Mouse (Mus musculus) mouse trophoblast stem cell (cell line): ENCODE measurements at regions not wholly inside any gene's neighbourhood (a gene's known extent, or its start where the extent isn't known, plus 50 kb on each side); places are given as distances from the start of the nearest gene placed in this dataset.

Source experiments
- in situ Hi-C, 2 experiments: fragments of 300-500 bp; cut with MseI, MboI; formaldehyde crosslinking; loops; 2 replicates in 1 of 2; 3 replicates in 1 of 2; pipeline ENCODE4 v1.15.1; 2025

DNA sequence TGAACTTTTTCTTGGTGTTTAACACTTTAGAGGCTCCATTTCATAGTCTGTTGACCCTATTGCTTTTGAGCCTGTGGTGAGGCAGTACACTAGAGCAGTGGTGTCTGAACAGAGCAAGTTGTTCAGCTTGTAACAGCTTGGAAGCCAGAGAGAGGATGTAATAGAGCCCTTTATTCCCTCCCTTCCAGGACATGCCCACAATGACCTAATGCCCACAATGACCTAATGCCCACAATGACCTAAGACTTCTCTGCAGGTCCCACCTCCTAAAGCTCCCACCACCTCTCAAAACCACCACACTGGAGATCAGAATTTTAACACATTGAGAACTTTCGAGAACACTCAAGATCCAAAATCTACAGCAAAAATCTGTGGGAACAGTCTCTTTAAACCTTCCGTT, 115.6 kb downstream of the S1pr1 start:
- in situ Hi-C loops, result loop anchor here in 1 of 2 experiments (5.0 kb wide), 1 partner anchor 43 kb away; no protein-coding TSS in a partner anchor

DNA sequence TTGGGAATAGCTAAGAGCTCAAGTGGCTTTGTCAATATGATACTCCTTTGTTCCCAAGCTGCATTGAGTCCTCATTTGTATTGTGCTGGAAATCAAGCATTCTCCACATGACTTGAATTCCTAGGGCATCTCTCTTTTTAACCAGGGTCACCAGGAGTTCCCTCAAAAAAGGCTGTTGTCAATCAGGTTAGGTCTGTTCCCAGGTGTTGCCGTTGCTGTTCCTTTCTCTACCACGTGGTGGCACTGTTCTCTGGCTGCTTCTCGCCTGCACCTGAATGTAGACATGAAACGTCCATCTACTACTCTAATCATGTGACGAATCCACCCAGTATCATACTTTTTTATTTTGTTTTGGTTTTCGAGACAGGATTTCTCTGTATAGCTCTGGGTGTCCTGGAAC, 118.3 kb downstream of the S1pr1 start:
- in situ Hi-C loops, result loop anchor here in 1 of 2 experiments (5.0 kb wide), 1 partner anchor 46 kb away; no protein-coding TSS in a partner anchor

DNA sequence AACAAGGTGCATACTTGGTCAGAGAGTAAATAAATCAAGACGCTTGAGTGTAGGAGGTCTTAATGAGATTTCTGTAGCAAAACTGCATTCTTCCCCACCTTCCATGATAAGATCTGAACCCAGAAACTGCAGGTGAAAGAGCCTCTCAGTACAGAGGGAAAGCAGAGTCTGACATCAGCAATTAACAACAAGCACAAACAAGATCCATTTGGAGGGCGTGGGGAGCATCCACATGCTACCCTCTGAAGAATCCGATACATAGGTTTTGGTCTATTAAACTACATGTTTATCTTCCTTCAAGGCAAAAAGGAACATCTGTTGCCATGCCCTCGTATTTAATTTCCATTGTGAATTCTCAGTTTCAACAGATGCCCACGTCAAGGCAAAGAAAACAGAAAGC, 124.2 kb downstream of the S1pr1 start:
- in situ Hi-C loops, result no loop called here

DNA sequence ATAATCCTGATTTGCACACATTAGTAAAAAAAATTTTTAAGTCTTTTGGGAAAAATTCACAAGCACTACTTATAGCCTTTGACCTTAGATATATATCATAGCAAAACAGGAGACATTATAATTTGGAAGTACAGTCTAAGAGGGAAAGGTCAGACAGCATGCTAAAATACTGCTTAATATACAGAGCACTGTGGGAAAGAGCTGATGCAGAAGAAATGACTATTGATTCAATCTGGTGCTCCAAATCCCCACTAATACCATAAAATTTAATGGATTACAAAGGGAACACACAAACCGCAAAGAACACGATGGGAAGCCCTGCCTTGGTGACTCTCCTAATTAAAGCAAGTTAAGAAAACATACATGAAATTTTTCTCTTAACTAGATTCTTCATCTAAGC, 126.3 kb downstream of the S1pr1 start:
- in situ Hi-C loops, result no loop called here

DNA sequence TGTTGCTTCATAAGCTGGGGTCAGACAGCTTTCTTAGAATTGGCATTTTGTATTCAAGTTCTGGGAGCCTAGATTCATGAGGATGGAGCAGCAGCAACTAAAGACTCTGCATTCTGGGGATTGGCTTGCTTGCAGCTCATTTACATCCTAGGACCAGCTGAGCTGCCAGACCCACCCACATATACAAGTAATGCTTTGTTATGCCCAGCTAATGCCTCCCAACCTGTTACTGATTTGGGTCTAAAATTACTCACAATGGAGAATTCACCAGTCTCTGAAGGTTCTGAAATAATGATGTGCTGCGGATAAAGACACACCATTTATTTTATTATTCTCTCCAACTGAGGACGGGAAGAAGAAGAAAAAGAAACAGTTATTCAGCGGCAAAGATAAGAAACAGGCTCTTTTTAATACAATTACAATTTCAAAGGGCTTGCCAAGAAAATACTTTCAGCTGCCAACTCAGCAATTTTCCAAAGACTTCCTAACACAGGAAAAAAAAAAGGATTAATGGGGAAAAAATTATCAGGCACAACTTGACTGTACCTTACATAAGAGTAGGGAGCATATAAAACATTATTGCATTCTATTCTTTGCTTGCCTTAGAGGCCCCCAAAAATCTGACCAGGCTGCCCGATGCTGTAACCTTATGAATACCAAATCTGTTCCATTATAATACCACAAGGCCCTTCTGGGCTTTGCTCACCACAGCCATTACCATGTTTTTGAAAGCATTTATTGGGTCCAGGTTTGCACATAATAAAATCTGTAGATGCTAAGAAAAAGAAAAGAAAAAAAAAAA, 134.5 kb downstream of the S1pr1 start:
- in situ Hi-C loops, result no loop called here

DNA sequence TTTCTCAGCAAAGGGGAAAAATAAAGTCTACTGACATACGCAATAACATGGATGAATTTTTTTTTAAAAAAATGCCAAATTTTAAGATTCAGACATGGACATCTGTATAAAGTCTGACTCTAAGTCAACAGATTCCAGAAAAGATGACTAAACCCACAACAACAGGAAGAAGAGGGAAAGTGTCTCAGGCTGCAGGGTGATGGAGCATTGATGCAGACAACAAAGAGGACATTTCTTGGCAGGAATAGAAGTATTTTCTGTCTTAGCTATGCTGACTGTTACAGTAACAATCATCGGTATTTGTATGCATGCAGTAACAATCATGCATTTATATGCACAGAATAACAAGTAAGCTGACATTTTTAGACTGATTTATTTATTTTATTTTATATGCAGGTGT, 139.5 kb downstream of the S1pr1 start:
- in situ Hi-C loops, result no loop called here

DNA sequence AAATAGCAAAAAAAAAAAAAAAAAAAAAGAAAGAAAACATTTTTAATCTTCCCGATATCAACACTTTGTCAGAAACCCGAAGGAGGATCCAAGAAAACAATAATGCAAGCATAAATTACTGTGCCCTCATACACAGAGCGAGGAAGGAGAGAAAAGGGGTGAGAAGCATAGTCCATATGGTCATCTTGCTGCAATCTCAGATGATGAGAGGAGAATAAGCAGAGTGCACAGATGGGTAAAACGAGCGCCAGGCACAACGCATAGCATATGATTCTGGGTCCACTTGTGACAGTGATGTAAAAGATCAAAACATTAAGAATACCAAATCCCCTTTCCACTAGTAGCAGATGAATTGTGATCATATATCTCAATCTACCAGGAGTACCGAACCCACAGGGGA, 152.1 kb downstream of the S1pr1 start:
- in situ Hi-C loops, result no loop called here

DNA sequence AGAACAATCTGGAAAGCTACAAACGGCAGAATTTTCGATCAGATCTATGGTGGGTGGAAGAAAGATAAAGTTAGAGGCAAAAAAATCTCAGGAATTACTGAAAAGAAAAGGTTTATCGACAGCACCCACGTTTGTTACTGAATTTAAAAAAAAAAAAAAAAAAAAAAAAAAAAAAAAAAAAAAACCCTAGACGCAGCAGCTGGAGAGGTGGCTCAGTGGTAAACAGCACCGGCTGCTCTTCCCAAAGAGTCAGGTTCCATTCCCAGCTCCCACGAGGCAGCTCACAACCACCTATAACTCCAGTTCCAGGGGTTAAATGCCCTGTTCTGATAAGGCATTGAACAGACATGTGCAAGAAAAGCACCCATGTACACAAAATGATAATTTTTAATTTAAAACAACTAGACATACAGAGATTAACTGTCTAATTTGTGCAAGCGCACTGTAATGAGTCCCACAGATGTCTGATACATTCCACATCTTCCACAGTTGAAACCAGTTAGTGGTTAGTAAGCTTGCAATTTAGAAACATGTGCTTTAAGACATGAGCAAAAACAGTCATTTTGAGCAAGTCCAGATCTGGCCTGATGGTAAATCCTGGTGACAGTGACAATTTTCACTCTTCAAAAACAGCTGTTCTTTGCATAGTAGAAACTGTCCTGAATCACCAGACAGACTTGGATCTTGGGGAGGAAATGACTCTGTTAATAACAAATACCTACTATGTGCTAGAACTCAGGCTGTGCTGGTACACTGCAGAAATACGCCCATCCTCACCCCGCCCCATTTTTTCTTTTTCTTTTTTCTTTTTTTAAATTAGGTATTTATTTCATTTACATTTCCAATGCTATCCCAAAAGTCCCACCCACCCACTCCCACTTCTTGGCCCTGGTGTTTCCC, 159.8 kb downstream of the S1pr1 start:
- in situ Hi-C loops, result no loop called here

DNA sequence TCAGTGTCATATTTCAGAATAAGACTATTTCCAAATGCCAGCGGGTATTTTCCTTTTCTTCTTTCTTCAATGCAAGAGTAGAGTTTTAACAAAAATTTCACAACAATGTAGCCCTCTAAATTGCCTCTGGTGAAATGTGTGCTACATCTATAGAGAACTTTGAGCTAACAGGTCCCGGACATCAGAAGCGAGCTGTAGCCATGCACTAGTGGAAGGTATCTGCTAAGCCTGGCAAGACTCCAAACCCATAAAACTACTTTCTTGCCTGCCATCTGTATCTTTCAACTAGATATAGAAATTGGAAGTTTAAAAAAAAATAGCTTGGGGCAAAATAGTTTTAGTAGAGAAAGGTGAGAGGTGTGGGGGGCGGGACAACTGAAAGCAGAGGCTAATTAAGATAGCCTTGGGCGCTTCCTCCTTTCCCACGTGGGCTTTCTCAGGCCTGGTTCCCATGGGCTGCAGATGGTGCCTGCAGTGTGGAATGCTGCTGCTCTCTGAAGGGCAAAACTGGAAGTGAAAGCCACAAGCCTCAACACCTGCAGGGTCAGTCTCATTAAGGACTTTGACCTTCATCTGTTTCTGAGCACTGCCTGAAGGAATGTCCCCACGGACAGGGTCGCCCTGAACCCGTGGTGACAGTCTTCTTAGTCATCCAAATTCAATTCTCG, 160.9 kb downstream of the S1pr1 start:
- in situ Hi-C loops, result no loop called here

DNA sequence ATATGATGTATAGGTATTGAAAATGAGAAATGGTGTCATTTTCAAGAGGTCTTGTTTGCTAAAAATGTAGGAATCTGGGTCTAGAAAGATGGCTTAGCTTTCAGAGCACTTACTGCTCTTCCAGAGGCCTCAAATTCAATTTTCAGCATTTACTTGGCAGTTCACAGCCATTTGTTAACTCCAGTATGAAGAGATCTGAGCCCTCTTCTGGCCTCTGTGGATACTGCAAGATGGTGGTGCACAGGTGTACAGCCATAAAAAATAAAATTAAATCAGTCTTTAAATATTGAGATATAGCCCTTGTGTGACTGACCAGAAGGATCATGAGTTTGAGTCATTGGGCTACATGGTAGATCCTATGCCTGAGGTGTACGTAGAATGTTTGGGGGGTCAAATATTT, 173.1 kb downstream of the S1pr1 start:
- in situ Hi-C loops, result no loop called here

DNA sequence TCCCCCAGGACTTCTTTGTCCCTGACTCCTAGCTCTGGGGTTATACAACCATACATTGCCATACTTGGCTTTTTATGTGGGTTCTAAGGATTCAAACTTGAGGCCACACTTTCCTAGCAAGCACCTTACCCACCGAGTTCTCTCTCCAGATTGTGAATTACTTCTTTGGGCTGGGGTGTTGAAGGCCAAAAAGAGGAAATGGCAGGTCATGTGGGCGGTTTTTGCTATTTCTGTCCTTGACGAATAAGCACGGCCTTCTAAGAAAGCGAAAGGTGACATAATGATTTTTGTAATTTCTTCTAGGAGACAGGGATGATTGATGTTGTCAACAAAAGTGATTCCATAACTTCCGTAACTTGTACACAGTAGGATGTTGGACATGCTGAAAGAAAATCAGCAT, 176.5 kb downstream of the S1pr1 start:
- in situ Hi-C loops, result no loop called here

DNA sequence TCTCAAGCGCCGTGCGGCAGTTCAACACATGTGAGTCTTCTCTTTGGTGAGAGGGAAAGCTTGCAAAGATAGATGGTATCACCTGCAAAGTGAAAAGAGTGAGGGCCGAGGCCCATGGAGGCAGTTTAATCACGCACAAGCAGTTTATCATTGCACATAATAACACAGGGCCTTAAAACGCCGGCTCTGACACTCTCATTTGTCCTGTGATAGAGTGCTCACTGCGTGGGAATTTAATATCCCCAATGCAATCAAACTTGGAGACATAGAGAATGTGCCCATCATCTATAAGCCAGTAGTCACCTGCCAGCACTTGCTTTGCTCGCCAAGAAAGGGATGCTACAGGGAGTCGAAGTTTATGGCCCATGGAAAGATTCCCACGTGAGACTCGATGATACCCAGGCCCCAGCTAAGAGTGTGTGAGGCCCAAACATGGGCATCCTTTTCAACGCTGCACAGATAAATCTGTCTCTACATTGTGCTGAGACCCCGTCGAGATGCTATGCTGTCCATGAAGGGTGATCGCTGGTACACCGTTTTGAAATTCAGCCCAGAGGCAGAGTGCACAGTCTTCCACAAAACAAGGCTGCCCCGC, 182.6 kb downstream of the S1pr1 start:
- in situ Hi-C loops, result no loop called here

DNA sequence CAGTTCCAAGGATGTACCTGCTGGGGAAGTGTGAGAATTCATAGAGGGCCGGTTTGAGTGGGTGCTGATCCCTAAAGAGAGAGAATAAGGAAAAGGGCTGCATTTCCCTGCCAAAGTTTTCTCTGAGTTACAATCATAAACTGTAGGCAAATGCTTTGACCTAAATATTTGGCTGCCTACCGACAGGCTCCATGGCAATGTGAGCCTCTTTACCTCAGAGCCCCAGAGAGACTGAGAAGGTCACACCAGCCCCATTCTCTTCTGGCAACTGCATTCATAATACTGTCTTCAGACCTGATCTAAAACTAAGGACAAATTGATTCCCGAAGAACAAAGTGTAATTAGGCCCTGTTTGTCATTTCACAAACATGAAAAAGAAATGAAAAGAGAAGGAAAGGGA, 184.4 kb downstream of the S1pr1 start:
- in situ Hi-C loops, result no loop called here

DNA sequence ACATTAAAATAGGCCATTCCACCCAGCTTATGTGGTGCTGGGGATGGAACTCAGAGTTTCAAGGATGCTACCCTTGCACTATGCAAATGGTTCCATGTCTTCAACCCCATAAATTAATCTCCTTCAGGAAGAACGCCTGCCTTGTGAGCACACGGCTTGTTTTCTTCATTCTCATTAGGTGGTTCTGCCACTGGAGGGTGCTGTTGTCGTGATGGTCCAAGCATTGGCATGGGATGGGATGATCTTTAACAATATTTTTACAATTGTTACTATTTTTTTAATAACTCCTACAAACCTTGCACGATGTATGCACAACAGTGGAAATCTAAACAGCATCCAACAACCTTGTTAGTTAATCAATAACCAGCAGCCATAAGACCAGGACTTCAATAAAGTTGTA, 185.0 kb downstream of the S1pr1 start:
- in situ Hi-C loops, result no loop called here

DNA sequence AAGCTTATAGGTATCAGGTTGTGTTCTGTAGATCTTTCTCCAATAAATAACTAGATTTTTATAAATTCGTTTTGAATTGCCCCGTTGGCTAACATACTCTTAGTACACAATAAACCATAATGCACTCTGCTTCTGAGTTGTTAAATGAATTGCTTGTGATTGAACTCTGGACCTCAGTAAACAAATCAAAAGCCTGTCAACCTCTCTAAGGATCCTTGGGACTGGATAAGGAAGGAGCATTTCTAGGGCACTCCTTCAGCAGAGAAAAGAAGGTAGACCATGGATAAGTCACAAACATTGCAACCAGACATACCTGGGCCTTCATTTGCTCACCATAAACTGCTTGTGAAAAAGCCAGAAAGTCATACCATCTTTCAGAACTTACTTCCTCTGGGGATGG, 191.4 kb downstream of the S1pr1 start:
- in situ Hi-C loops, result no loop called here

DNA sequence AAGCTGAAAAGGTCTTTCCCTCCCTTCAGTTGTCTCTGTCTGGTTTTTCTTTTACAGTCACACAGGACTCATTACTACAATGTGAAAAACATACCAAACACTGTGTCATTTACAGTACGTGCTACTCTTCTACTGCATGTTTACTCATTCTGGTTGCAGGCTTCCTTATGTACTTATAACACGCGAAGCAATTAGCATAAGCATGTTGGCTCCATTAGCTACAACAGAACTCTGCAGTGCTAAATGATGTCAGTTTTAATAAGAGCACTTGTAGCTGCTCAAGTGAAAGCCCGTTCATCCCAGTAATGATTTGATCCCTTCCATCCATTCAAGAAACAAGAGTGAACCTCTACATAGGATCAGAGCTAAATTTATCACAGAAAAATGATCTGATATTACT, 199.2 kb downstream of the S1pr1 start:
- in situ Hi-C loops, result no loop called here

DNA sequence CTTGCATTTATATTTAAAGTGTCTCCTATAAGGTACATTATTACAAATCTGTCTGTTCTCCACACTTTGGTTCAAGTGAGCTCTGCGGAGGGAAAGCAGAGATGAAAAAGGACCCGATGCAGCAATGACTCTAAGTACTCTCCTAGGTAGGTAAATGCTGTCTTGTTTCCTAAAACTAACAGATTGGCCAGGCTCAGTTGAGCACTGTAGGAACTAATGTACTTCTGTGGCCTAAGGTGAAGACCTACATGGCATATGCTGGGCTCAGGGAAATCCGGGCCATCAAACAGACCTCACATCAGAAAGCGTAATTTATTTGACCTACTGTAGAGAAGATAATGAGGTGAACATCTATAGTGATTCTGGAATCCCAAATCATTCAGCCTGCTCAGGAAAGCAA, 205.2 kb downstream of the S1pr1 start:
- in situ Hi-C loops, result no loop called here

DNA sequence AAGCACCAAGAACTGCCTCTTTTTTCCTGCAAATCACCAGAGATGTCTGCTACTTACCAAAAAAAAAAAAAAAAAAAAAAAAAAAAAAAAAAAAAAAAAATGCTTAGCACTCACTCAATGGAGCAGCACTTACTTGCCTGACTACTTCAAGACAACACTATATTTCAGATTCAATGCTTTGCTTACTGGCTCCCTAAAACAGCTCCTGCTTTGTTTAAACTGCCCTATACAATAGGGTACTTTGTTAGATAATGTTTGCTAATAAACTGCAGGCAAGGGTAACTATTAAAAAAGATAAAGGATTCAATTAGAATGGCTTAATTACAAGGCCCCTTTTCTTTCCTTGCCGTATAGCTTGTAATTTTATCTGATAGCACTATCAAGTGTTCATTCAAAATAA, 217.5 kb downstream of the S1pr1 start:
- in situ Hi-C loops, result no loop called here

DNA sequence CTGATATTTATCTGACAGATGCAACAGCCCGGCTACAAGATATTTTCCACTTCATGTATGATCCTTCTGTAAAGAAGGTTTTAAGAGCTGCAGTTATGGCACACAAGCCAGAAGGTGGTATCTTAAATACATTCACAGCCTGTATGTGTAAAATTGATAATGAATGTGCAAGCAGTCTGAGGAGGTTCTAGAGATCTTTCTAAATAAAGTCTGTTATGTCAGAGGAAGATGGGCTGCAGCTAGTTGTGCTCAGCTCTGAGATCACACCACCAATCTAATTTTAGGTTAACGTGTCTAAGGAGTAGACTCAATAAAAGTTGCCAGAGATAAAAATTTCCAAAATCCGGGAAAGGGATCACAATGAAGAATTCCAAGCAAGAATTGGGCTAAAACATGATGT, 218.8 kb downstream of the S1pr1 start:
- in situ Hi-C loops, result no loop called here

DNA sequence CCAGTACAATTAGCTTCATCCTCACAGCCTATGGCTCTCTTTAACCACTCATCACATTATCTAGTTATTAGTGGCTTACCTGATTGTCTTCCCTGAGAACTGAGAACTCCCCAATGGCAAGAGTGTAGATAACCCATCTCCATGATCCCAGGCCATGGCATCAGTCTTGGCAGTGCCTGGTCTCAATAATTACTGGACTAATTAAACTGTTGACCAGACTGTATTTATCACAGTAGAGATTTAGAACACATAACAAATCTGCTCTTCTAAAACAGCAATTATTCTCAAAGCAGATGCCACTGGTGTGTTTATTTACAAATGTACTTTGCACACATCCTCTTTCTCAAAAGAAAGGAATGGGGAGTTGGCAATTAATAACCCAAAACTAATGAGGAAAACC, 219.2 kb downstream of the S1pr1 start:
- in situ Hi-C loops, result no loop called here

DNA sequence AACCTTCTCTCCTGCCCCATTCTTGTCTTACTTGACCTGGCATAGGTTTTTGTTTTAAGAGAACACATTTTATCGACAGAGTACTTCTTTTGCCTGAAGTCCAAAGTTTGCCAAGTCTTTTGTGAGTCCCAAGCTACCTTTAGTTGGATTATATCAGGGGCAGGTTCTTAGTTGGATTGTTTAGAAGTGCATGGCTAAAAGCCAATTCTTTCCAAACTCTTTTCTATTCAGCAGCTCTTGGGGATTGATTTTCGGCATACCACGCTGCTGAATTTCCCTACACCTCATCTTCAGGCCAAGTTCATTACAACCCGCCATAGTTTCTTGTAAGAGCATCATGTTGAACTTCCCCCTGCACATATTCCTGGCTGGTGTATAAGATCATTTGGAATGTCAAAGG, 245.9 kb downstream of the S1pr1 start:
- in situ Hi-C loops, result no loop called here

DNA sequence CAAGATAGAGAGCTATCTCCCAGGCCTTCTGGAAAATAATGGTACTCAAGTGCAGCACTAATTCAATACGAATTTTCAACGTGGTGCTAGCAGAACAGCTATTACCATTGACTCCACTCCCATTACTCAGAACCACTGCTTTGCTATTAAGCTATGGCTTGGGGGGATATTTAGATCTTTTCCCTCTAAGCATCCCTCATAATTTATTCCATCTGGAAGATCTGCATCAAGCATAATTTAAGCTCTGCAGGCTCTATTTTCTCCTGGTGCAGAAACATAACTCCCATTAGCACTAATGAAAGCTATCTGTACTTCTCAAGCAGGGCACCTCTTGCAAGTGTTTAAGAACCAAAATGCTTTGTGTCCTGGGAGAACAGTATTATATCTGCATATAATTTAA, 247.0 kb downstream of the S1pr1 start:
- in situ Hi-C loops, result no loop called here
